Mouse (Mus musculus): ENCODE results near the gene Dmrtc2. TPM values are rescaled to one million over a fixed set of nuclear protein-coding genes. Genes with fewer than 3 reads are reported as not detected.
"Not testable (repeated sequence)": the region's sequence is repeated elsewhere in the genome, so short reads cannot be mapped to it uniquely, and the experiment has no call there.

Gene Dmrtc2
- polyA plus RNA-seq (2014; fragmentation: Nextera tagmentation; extraction: Ambion mirVana), result not detected in 2 replicates

- H3K9me3 ChIP-seq (ENCODE audit: control insufficient read depth, low read length), result 0 out of 2 replicates have a peak, but pooled peaks cover 5% of the 10 kb centered on the region
- H3K4me2 ChIP-seq (ENCODE audit: low read depth, low read length), result no peak within 1 kb of the TSS
- no peak for ATAC-seq (ENCODE audit: low read depth)
- 58% methylated on average over 41 of the region's 41 CpGs for WGBS
- no peaks in the 10 kb centered on the region for H3K36me3 ChIP-seq (ENCODE audit: control insufficient read depth, insufficient read depth, low read length)
- no peak within 1 kb of the TSS for H3K27ac ChIP-seq (replicated peaks; ENCODE audit: low read depth, low read length)
- H3K4me3 ChIP-seq (ENCODE audit: low read depth, low read length), result no peak within 1 kb of the TSS
- H3K9ac ChIP-seq (ENCODE audit: low read depth, low read length), result no peak within 1 kb of the TSS
- DNase-seq (ENCODE audit: low spot score), result no peak
- no peaks in the 10 kb centered on the region for H3K4me1 ChIP-seq (ENCODE audit: control insufficient read depth, insufficient read depth, low read length)
- peaks cover 4% of the 10 kb centered on the region; the same call in 1 of the 2 replicates for H3K27me3 ChIP-seq (replicated peaks; ENCODE audit: control insufficient read depth, insufficient read depth, low read length)
Measured at GRCm38 (mm10) chr7:24869532-24870165, at the start of gene Dmrtc2, which contains the start of gene Lypd4. Gene Dmrtc2 (plus strand): TSS chr7:24870057. Gene Lypd4 (minus strand): TSS chr7:24869941.

GRCm38 (mm10) chr7:24824452-24824851 lies 45.4 kb upstream of the Dmrtc2 start:
- no peak for DNase-seq (ENCODE audit: low spot score)
- Histone ChIP-seq H3K4me1 (ENCODE audit: control insufficient read depth, insufficient read depth, low read length) (no peaks in the 10 kb centered on the region), H3K9me3 (ENCODE audit: control insufficient read depth, low read length) (no peaks in the 10 kb centered on the region), H3K27ac (replicated peaks; ENCODE audit: low read depth, low read length) (no peak overlapping the region), H3K36me3 (ENCODE audit: control insufficient read depth, insufficient read depth, low read length) (no peaks in the 10 kb centered on the region), H3K4me2 (ENCODE audit: low read depth, low read length) (no peak overlapping the region), H3K4me3 (ENCODE audit: low read depth, low read length) (no peak overlapping the region), H3K27me3 (replicated peaks; ENCODE audit: control insufficient read depth, insufficient read depth, low read length) (no peaks in the 10 kb centered on the region), H3K9ac (ENCODE audit: low read depth, low read length) (no peak overlapping the region)
- ATAC-seq (ENCODE audit: low read depth), result no peak
- 55% methylated on average over 7 of the region's 7 CpGs for WGBS

- no peak for ATAC-seq (ENCODE audit: low read depth)
- WGBS, result 89% methylated on average over 4 of the region's 4 CpGs
- H3K27ac ChIP-seq (replicated peaks; ENCODE audit: low read depth, low read length), result no peak overlapping the region
- H3K4me1 ChIP-seq (ENCODE audit: control insufficient read depth, insufficient read depth, low read length), result no peaks in the 10 kb centered on the region
- H3K4me2 ChIP-seq (ENCODE audit: low read depth, low read length), result no peak overlapping the region
- H3K27me3 ChIP-seq (replicated peaks; ENCODE audit: control insufficient read depth, insufficient read depth, low read length), result no peaks in the 10 kb centered on the region
- no peak overlapping the region for H3K9ac ChIP-seq (ENCODE audit: low read depth, low read length)
- DNase-seq (ENCODE audit: low spot score), result no peak
- H3K4me3 ChIP-seq (ENCODE audit: low read depth, low read length), result no peak overlapping the region
- H3K36me3 ChIP-seq (ENCODE audit: control insufficient read depth, insufficient read depth, low read length), result no peaks in the 10 kb centered on the region
- H3K9me3 ChIP-seq (ENCODE audit: control insufficient read depth, low read length), result no peaks in the 10 kb centered on the region
Measured at GRCm38 (mm10) chr7:24827181-24827580, 42.7 kb upstream of the Dmrtc2 start.

GRCm38 (mm10) chr7:24838732-24839409 lies 31.0 kb upstream of the Dmrtc2 start:
- not testable (repeated sequence) for H3K27ac ChIP-seq (replicated peaks; ENCODE audit: low read depth, low read length); H3K4me2 ChIP-seq (ENCODE audit: low read depth, low read length); H3K4me3 ChIP-seq (ENCODE audit: low read depth, low read length); H3K36me3 ChIP-seq (ENCODE audit: control insufficient read depth, insufficient read depth, low read length); H3K9ac ChIP-seq (ENCODE audit: low read depth, low read length); ATAC-seq (ENCODE audit: low read depth); H3K9me3 ChIP-seq (ENCODE audit: control insufficient read depth, low read length); H3K4me1 ChIP-seq (ENCODE audit: control insufficient read depth, insufficient read depth, low read length); H3K27me3 ChIP-seq (replicated peaks; ENCODE audit: control insufficient read depth, insufficient read depth, low read length); DNase-seq (ENCODE audit: low spot score)
- 58% methylated on average over 11 of the region's 13 CpGs for WGBS

- H3K4me3 ChIP-seq (ENCODE audit: low read depth, low read length), result no peak overlapping the region
- no peak for DNase-seq (ENCODE audit: low spot score)
- no peak overlapping the region for H3K9ac ChIP-seq (ENCODE audit: low read depth, low read length)
- no peaks in the 10 kb centered on the region for H3K4me1 ChIP-seq (ENCODE audit: control insufficient read depth, insufficient read depth, low read length)
- no peak for ATAC-seq (ENCODE audit: low read depth)
- no peaks in the 10 kb centered on the region for H3K9me3 ChIP-seq (ENCODE audit: control insufficient read depth, low read length)
- no peak overlapping the region for H3K4me2 ChIP-seq (ENCODE audit: low read depth, low read length)
- no peaks in the 10 kb centered on the region for H3K36me3 ChIP-seq (ENCODE audit: control insufficient read depth, insufficient read depth, low read length)
- 72% methylated on average over 8 of the region's 8 CpGs for WGBS
- H3K27me3 ChIP-seq (replicated peaks; ENCODE audit: control insufficient read depth, insufficient read depth, low read length), result no peaks in the 10 kb centered on the region
- H3K27ac ChIP-seq (replicated peaks; ENCODE audit: low read depth, low read length), result no peak overlapping the region
Measured at GRCm38 (mm10) chr7:24839410-24839808, 30.4 kb upstream of the Dmrtc2 start.

- Histone ChIP-seq H3K27me3 (replicated peaks; ENCODE audit: control insufficient read depth, insufficient read depth, low read length) (no peaks in the 10 kb centered on the region), H3K27ac (replicated peaks; ENCODE audit: low read depth, low read length) (no peak overlapping the region), H3K4me2 (ENCODE audit: low read depth, low read length) (no peak overlapping the region), H3K36me3 (ENCODE audit: control insufficient read depth, insufficient read depth, low read length) (no peaks in the 10 kb centered on the region), H3K9me3 (ENCODE audit: control insufficient read depth, low read length) (no peaks in the 10 kb centered on the region), H3K4me3 (ENCODE audit: low read depth, low read length) (no peak overlapping the region), H3K4me1 (ENCODE audit: control insufficient read depth, insufficient read depth, low read length) (no peaks in the 10 kb centered on the region), H3K9ac (ENCODE audit: low read depth, low read length) (no peak overlapping the region)
- WGBS, result 37% methylated on average over 3 of the region's 3 CpGs
- DNase-seq (ENCODE audit: low spot score), result no peak
- no peak for ATAC-seq (ENCODE audit: low read depth)
Measured at GRCm38 (mm10) chr7:24840331-24840730, 29.5 kb upstream of the Dmrtc2 start.

- ATAC-seq (ENCODE audit: low read depth), result no peak
- Histone ChIP-seq H3K9me3 (ENCODE audit: control insufficient read depth, low read length) (no peaks in the 10 kb centered on the region), H3K9ac (ENCODE audit: low read depth, low read length) (no peak overlapping the region), H3K4me1 (ENCODE audit: control insufficient read depth, insufficient read depth, low read length) (no peaks in the 10 kb centered on the region), H3K4me2 (ENCODE audit: low read depth, low read length) (no peak overlapping the region), H3K4me3 (ENCODE audit: low read depth, low read length) (no peak overlapping the region), H3K27me3 (replicated peaks; ENCODE audit: control insufficient read depth, insufficient read depth, low read length) (no peaks in the 10 kb centered on the region), H3K27ac (replicated peaks; ENCODE audit: low read depth, low read length) (no peak overlapping the region), H3K36me3 (ENCODE audit: control insufficient read depth, insufficient read depth, low read length) (no peaks in the 10 kb centered on the region)
- DNase-seq (ENCODE audit: low spot score), result no peak
- 79% methylated on average over 4 of the region's 4 CpGs for WGBS
Measured at GRCm38 (mm10) chr7:24841009-24841408, 28.8 kb upstream of the Dmrtc2 start.

- no peak for ATAC-seq (ENCODE audit: low read depth)
- H3K4me1 ChIP-seq (ENCODE audit: control insufficient read depth, insufficient read depth, low read length), result no peaks in the 10 kb centered on the region
- WGBS, result 30% methylated on average over 5 of the region's 5 CpGs
Measured at GRCm38 (mm10) chr7:24844144-24844543, 25.7 kb upstream of the Dmrtc2 start.

GRCm38 (mm10) chr7:24845181-24845580 lies 24.7 kb upstream of the Dmrtc2 start:
- H3K4me1 ChIP-seq (ENCODE audit: control insufficient read depth, insufficient read depth, low read length), result no peaks in the 10 kb centered on the region
- no peak overlapping the region for H3K27ac ChIP-seq (replicated peaks; ENCODE audit: low read depth, low read length)
- H3K4me3 ChIP-seq (ENCODE audit: low read depth, low read length), result no peak overlapping the region
- ATAC-seq (ENCODE audit: low read depth) (no peak), DNase-seq (ENCODE audit: low spot score) (no peak)
- H3K27me3 ChIP-seq (replicated peaks; ENCODE audit: control insufficient read depth, insufficient read depth, low read length), result no peaks in the 10 kb centered on the region
- no peaks in the 10 kb centered on the region for H3K9me3 ChIP-seq (ENCODE audit: control insufficient read depth, low read length)
- no peak overlapping the region for H3K4me2 ChIP-seq (ENCODE audit: low read depth, low read length)
- H3K9ac ChIP-seq (ENCODE audit: low read depth, low read length), result no peak overlapping the region
- H3K36me3 ChIP-seq (ENCODE audit: control insufficient read depth, insufficient read depth, low read length), result no peaks in the 10 kb centered on the region
- 86% methylated on average over 9 of the region's 9 CpGs for WGBS

More at GRCm38 (mm10) chr7:24844144-24844543, 25.7 kb upstream of the Dmrtc2 start:
- Histone ChIP-seq H3K27me3 (replicated peaks; ENCODE audit: control insufficient read depth, insufficient read depth, low read length) (no peaks in the 10 kb centered on the region), H3K9me3 (ENCODE audit: control insufficient read depth, low read length) (no peaks in the 10 kb centered on the region), H3K27ac (replicated peaks; ENCODE audit: low read depth, low read length) (no peak overlapping the region), H3K4me2 (ENCODE audit: low read depth, low read length) (no peak overlapping the region), H3K9ac (ENCODE audit: low read depth, low read length) (no peak overlapping the region; the same call in 1 of the 2 replicates), H3K4me3 (ENCODE audit: low read depth, low read length) (no peak overlapping the region), H3K36me3 (ENCODE audit: control insufficient read depth, insufficient read depth, low read length) (no peaks in the 10 kb centered on the region)
- DNase-seq (ENCODE audit: low spot score), result no peak

Measured in embryonic facial prominence, embryonic 14.5 days (tissue).